Mouse (Mus musculus): ENCODE data around the gene Nxph1. TPM values are rescaled to one million over a fixed set of nuclear protein-coding genes. Genes with fewer than 3 reads are reported as not detected.

Nxph1 gene
- polyA plus RNA-seq, 1 experiment from 2014 or later = 37.5 TPM

- no peak overlapping the region for H3K4me3 ChIP-seq (ENCODE audit: low read depth, low read length)
- H3K4me2 ChIP-seq (ENCODE audit: low read length) = no peak overlapping the region
- H3K9ac ChIP-seq (ENCODE audit: low read length) = no peak overlapping the region
- no peaks in the 10 kb centered on the region for H3K9me3 ChIP-seq (replicated peaks; ENCODE audit: control insufficient read depth, low read length)
- 18% methylated on average over 3 of the region's 3 CpGs for WGBS
- ATAC-seq (no peak), DNase-seq (ENCODE audit: low spot score) (no peak)
- no peaks in the 10 kb centered on the region for H3K27me3 ChIP-seq (replicated peaks; ENCODE audit: control insufficient read depth, insufficient read depth, low read length)
- no peaks in the 10 kb centered on the region for H3K4me1 ChIP-seq (ENCODE audit: control insufficient read depth, insufficient read depth, low read length)
- no peak overlapping the region for H3K27ac ChIP-seq (ENCODE audit: low read depth, low read length)
- H3K36me3 ChIP-seq (ENCODE audit: control insufficient read depth, insufficient read depth, low read length) = no peaks in the 10 kb centered on the region
These were observed 54.5 kb downstream of the Nxph1 start for GRCm38 (mm10) chr6:9002686-9003085.

GRCm38 (mm10) chr6:9026631-9027030 is 78.4 kb downstream of the Nxph1 start:
- H3K27me3 ChIP-seq (replicated peaks; ENCODE audit: control insufficient read depth, insufficient read depth, low read length) = no peaks in the 10 kb centered on the region
- no peak overlapping the region for H3K9ac ChIP-seq (ENCODE audit: low read length)
- no peak overlapping the region for H3K4me2 ChIP-seq (ENCODE audit: low read length)
- H3K4me3 ChIP-seq (ENCODE audit: low read depth, low read length) = no peak overlapping the region
- no peaks in the 10 kb centered on the region for H3K9me3 ChIP-seq (replicated peaks; ENCODE audit: control insufficient read depth, low read length)
- no peak for DNase-seq (ENCODE audit: low spot score)
- H3K4me1 ChIP-seq (ENCODE audit: control insufficient read depth, insufficient read depth, low read length) = no peaks in the 10 kb centered on the region
- no peak for ATAC-seq
- H3K27ac ChIP-seq (ENCODE audit: low read depth, low read length) = no peak overlapping the region
- H3K36me3 ChIP-seq (ENCODE audit: control insufficient read depth, insufficient read depth, low read length) = no peaks in the 10 kb centered on the region
- WGBS = 70% methylated on average over 1 of the region's 1 CpGs

GRCm38 (mm10) chr6:9027146-9027545 is 78.9 kb downstream of the Nxph1 start:
- no peak overlapping the region for H3K4me3 ChIP-seq (ENCODE audit: low read depth, low read length)
- no peak for ATAC-seq
- H3K4me1 ChIP-seq (ENCODE audit: control insufficient read depth, insufficient read depth, low read length) = no peaks in the 10 kb centered on the region
- 57% methylated on average over 4 of the region's 4 CpGs for WGBS
- peak; percentile 15 for DNase-seq (ENCODE audit: low spot score)
- H3K27ac ChIP-seq (ENCODE audit: low read depth, low read length) = no peak overlapping the region
- no peak overlapping the region for H3K9ac ChIP-seq (ENCODE audit: low read length)
- H3K4me2 ChIP-seq (ENCODE audit: low read length) = no peak overlapping the region
- H3K9me3 ChIP-seq (replicated peaks; ENCODE audit: control insufficient read depth, low read length) = no peaks in the 10 kb centered on the region
- no peaks in the 10 kb centered on the region for H3K36me3 ChIP-seq (ENCODE audit: control insufficient read depth, insufficient read depth, low read length)
- no peaks in the 10 kb centered on the region for H3K27me3 ChIP-seq (replicated peaks; ENCODE audit: control insufficient read depth, insufficient read depth, low read length)

DNA sequence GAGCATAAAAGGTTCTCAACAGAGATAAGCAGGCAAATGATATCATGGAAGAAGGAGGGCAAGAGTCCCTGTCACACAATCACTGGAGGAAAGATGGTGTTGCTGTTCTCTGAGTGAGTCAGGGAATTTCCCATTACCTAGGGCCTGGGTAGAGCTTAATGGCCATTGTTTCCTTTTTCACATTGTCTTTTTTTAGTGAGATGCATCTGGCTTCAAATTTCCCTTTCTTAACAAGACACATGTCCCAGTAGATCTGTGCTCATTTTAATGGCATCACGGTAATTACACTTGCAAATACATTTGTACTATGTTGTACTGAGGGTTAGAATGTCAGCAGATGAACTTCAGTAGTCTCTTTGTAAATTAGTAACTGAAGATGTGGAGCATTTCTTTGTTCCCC is 80.3 kb downstream of the Nxph1 start:
- no peak for DNase-seq (ENCODE audit: low spot score)
- Histone ChIP-seq H3K9me3 (replicated peaks; ENCODE audit: control insufficient read depth, low read length) (no peaks in the 10 kb centered on the region), H3K27ac (ENCODE audit: low read depth, low read length) (no peak overlapping the region), H3K27me3 (replicated peaks; ENCODE audit: control insufficient read depth, insufficient read depth, low read length) (no peaks in the 10 kb centered on the region), H3K36me3 (ENCODE audit: control insufficient read depth, insufficient read depth, low read length) (no peaks in the 10 kb centered on the region), H3K9ac (ENCODE audit: low read length) (no peak overlapping the region), H3K4me3 (ENCODE audit: low read depth, low read length) (no peak overlapping the region), H3K4me1 (ENCODE audit: control insufficient read depth, insufficient read depth, low read length) (no peaks in the 10 kb centered on the region), H3K4me2 (ENCODE audit: low read length) (no peak overlapping the region)
- ATAC-seq = no peak
- 80% methylated on average over 1 of the region's 1 CpGs for WGBS

- Histone ChIP-seq H3K9me3 (replicated peaks; ENCODE audit: control insufficient read depth, low read length) (no peaks in the 10 kb centered on the region), H3K4me2 (ENCODE audit: low read length) (no peak overlapping the region), H3K9ac (ENCODE audit: low read length) (no peak overlapping the region), H3K4me1 (ENCODE audit: control insufficient read depth, insufficient read depth, low read length) (no peaks in the 10 kb centered on the region), H3K27me3 (replicated peaks; ENCODE audit: control insufficient read depth, insufficient read depth, low read length) (no peaks in the 10 kb centered on the region), H3K36me3 (ENCODE audit: control insufficient read depth, insufficient read depth, low read length) (no peaks in the 10 kb centered on the region), H3K4me3 (ENCODE audit: low read depth, low read length) (no peak overlapping the region), H3K27ac (ENCODE audit: low read depth, low read length) (no peak overlapping the region)
- WGBS = 96% methylated on average over 1 of the region's 1 CpGs
- DNase-seq (ENCODE audit: low spot score) = no peak
- no peak for ATAC-seq
These were observed 91.1 kb downstream of the Nxph1 start for GRCm38 (mm10) chr6:9039286-9039685.

- no peaks in the 10 kb centered on the region for H3K36me3 ChIP-seq (ENCODE audit: control insufficient read depth, insufficient read depth, low read length)
- no peak overlapping the region for H3K4me3 ChIP-seq (ENCODE audit: low read depth, low read length)
- no peak overlapping the region for H3K27ac ChIP-seq (ENCODE audit: low read depth, low read length)
- H3K4me1 ChIP-seq (ENCODE audit: control insufficient read depth, insufficient read depth, low read length) = no peaks in the 10 kb centered on the region
- 70% methylated on average over 3 of the region's 3 CpGs for WGBS
- ATAC-seq (no peak), DNase-seq (ENCODE audit: low spot score) (peak; percentile 12)
- no peaks in the 10 kb centered on the region for H3K9me3 ChIP-seq (replicated peaks; ENCODE audit: control insufficient read depth, low read length)
- H3K27me3 ChIP-seq (replicated peaks; ENCODE audit: control insufficient read depth, insufficient read depth, low read length) = no peaks in the 10 kb centered on the region
- no peak overlapping the region for H3K9ac ChIP-seq (ENCODE audit: low read length)
- no peak overlapping the region for H3K4me2 ChIP-seq (ENCODE audit: low read length)
These were observed 92.8 kb downstream of the Nxph1 start for GRCm38 (mm10) chr6:9040991-9041390.

GRCm38 (mm10) chr6:9042391-9042790 is 94.2 kb downstream of the Nxph1 start:
- Histone ChIP-seq H3K4me1 (ENCODE audit: control insufficient read depth, insufficient read depth, low read length) (no peaks in the 10 kb centered on the region), H3K27me3 (replicated peaks; ENCODE audit: control insufficient read depth, insufficient read depth, low read length) (no peaks in the 10 kb centered on the region), H3K9me3 (replicated peaks; ENCODE audit: control insufficient read depth, low read length) (no peaks in the 10 kb centered on the region), H3K4me2 (ENCODE audit: low read length) (no peak overlapping the region), H3K4me3 (ENCODE audit: low read depth, low read length) (no peak overlapping the region), H3K9ac (ENCODE audit: low read length) (no peak overlapping the region), H3K27ac (ENCODE audit: low read depth, low read length) (no peak overlapping the region), H3K36me3 (ENCODE audit: control insufficient read depth, insufficient read depth, low read length) (no peaks in the 10 kb centered on the region)
- WGBS = 28% methylated on average over 1 of the region's 1 CpGs
- DNase-seq (ENCODE audit: low spot score) = no peak
- no peak for ATAC-seq

DNA sequence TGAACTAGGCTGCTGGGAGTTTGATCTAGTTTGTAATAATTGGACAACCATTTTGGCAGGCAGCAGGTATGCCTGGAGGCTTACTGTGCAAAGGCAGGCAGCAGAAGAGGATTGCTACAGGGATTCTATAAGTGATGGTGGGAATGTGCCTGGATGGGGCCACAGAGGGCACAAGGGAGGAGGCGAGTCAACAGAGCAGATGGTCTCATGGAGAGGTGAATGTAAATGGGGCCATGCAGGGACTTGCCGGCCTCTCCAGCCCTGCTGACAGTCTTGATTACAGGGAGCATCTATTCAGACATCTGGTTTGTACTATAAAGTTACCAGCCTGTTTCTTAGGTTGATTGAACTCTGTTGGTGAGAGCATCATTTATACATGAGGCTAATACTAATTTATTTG is 98.6 kb downstream of the Nxph1 start:
- Histone ChIP-seq H3K27ac (ENCODE audit: low read depth, low read length) (no peak overlapping the region), H3K9me3 (replicated peaks; ENCODE audit: control insufficient read depth, low read length) (no peaks in the 10 kb centered on the region), H3K4me3 (ENCODE audit: low read depth, low read length) (no peak overlapping the region), H3K27me3 (replicated peaks; ENCODE audit: control insufficient read depth, insufficient read depth, low read length) (no peaks in the 10 kb centered on the region), H3K4me1 (ENCODE audit: control insufficient read depth, insufficient read depth, low read length) (no peaks in the 10 kb centered on the region), H3K36me3 (ENCODE audit: control insufficient read depth, insufficient read depth, low read length) (no peaks in the 10 kb centered on the region), H3K9ac (ENCODE audit: low read length) (no peak overlapping the region), H3K4me2 (ENCODE audit: low read length) (no peak overlapping the region)
- ATAC-seq (no peak), DNase-seq (ENCODE audit: low spot score) (no peak)
- 70% methylated on average over 2 of the region's 2 CpGs for WGBS

- no peak for ATAC-seq
These were observed 113.3 kb downstream of the Nxph1 start for GRCm38 (mm10) chr6:9061261-9062105.

More at GRCm38 (mm10) chr6:9061261-9062105, 113.3 kb downstream of the Nxph1 start:
- Histone ChIP-seq H3K36me3 (ENCODE audit: control insufficient read depth, insufficient read depth, low read length) (no peaks in the 10 kb centered on the region), H3K27me3 (replicated peaks; ENCODE audit: control insufficient read depth, insufficient read depth, low read length) (no peaks in the 10 kb centered on the region), H3K4me3 (ENCODE audit: low read depth, low read length) (no peak overlapping the region), H3K9me3 (replicated peaks; ENCODE audit: control insufficient read depth, low read length) (no peaks in the 10 kb centered on the region), H3K27ac (ENCODE audit: low read depth, low read length) (no peak overlapping the region), H3K4me2 (ENCODE audit: low read length) (no peak overlapping the region), H3K4me1 (ENCODE audit: control insufficient read depth, insufficient read depth, low read length) (peaks cover 5% of the 10 kb centered on the region; the same call in 1 of the 2 replicates), H3K9ac (ENCODE audit: low read length) (no peak overlapping the region)
- no peak for DNase-seq (ENCODE audit: low spot score)
- WGBS = 93% methylated on average over 4 of the region's 4 CpGs
